Mouse (Mus musculus) neural tube, embryonic 14.5 days (tissue): ENCODE results near the gene Haus8. TPM values are rescaled to one million over a fixed set of nuclear protein-coding genes. Genes with fewer than 3 reads are reported as not detected.
"Not testable (repeated sequence)": the region's sequence is repeated elsewhere in the genome, so short reads cannot be mapped to it uniquely, and the experiment has no call there.

Experiments used
- ATAC-seq: fragments of 200-750 bp; cut with Nextera tagmentation; 2 replicates; pipeline ENCODE4 v1.8.0; 2017; ENCODE audit warnings: low read depth, mild to moderate bottlenecking, moderate TSS enrichment, moderate library complexity
- H3K27ac ChIP-seq: fragments of 300-500 bp; sonication (generic); 2 replicates; pipeline ENCODE4 v1.5.1; 2014; ENCODE audit warnings: low read depth, mild to moderate bottlenecking, control low read depth, low read length, moderate library complexity, mixed read lengths
- H3K27me3 ChIP-seq: fragments of 300-500 bp; sonication (generic); 2 replicates; pipeline ENCODE4 v1.6.1; 2014; ENCODE audit warnings: low read length; ENCODE audit not compliant: control insufficient read depth, insufficient read depth
- H3K36me3 ChIP-seq: fragments of 300-500 bp; sonication (generic); 2 replicates; pipeline ENCODE4 v1.6.1; 2014; ENCODE audit warnings: low read length, mixed read lengths; ENCODE audit not compliant: control insufficient read depth, insufficient read depth
- H3K4me1 ChIP-seq: fragments of 300-500 bp; sonication (generic); 2 replicates; pipeline ENCODE4 v1.6.1; 2014; ENCODE audit warnings: low read length; ENCODE audit not compliant: control insufficient read depth, insufficient read depth
- H3K4me2 ChIP-seq: fragments of 300-500 bp; sonication (generic); 2 replicates; pipeline ENCODE4 v1.6.1; 2014; ENCODE audit warnings: mild to moderate bottlenecking, low read depth, low read length, control low read depth
- H3K4me3 ChIP-seq: fragments of 300-500 bp; sonication (generic); 2 replicates; pipeline ENCODE4 v1.5.1; 2014; ENCODE audit warnings: low read depth, low read length, control low read depth, mixed read lengths
- H3K9ac ChIP-seq: fragments of 300-500 bp; sonication (generic); replicated peaks from 2 replicates; pipeline ENCODE4 v1.6.1; 2014; ENCODE audit warnings: low read depth, mild to moderate bottlenecking, control low read depth, low read length, mixed read lengths
- H3K9me3 ChIP-seq: fragments of 300-500 bp; sonication (generic); 2 replicates; pipeline ENCODE4 v1.6.1; 2016; ENCODE audit warnings: low read length; ENCODE audit not compliant: control insufficient read depth
- WGBS: fragments of 180-500 bp; shearing (Covaris S2); extraction: QIAGEN DNeasy Blood & Tissue Kit; methylation state at CpG from one replicate; pipeline ENCODE4 v1.1.7; 2014; 5-methylcytosine and 5-hydroxymethylcytosine counted together
- polyA plus RNA-seq: library from polyadenylated mRNA; unstranded; fragments of >200 nt; fragmentation: Nextera tagmentation; extraction: Ambion mirVana; gene quantifications from 2 replicates; pipeline ENCODE4 v1.2.1, GENCODE M21; 2014

Haus8 gene
- polyA plus RNA-seq, 1 experiment from 2014 or later, result 59.3 TPM

GRCm38 (mm10) chr8:71307371-71307770 is 34.6 kb upstream of the Haus8 start:
- no peak overlapping the region for H3K9ac ChIP-seq
- WGBS, result 91% methylated on average over 1 of the region's 1 CpGs
- no peaks in the 10 kb centered on the region; the same call in 1 of the 2 replicates for H3K36me3 ChIP-seq
- H3K27me3 ChIP-seq, result no peaks in the 10 kb centered on the region
- no peak overlapping the region for H3K27ac ChIP-seq
- H3K9me3 ChIP-seq, result no peaks in the 10 kb centered on the region
- no peak overlapping the region for H3K4me3 ChIP-seq
- no peaks in the 10 kb centered on the region for H3K4me1 ChIP-seq
- ATAC-seq, result no peak
- H3K4me2 ChIP-seq, result no peak overlapping the region

- no peaks in the 10 kb centered on the region for H3K4me1 ChIP-seq
- ATAC-seq, result no peak
- 71% methylated on average over 1 of the region's 1 CpGs for WGBS
- no peak overlapping the region for H3K9ac ChIP-seq
- H3K27me3 ChIP-seq, result no peaks in the 10 kb centered on the region
- H3K4me2 ChIP-seq, result no peak overlapping the region
- H3K36me3 ChIP-seq, result no peaks in the 10 kb centered on the region; the same call in 1 of the 2 replicates
- no peak overlapping the region for H3K4me3 ChIP-seq
- H3K9me3 ChIP-seq, result no peaks in the 10 kb centered on the region
- no peak overlapping the region for H3K27ac ChIP-seq
Measured at GRCm38 (mm10) chr8:71305988-71306387, 33.3 kb upstream of the Haus8 start.

- no peak for ATAC-seq
- no peaks in the 10 kb centered on the region for H3K9me3 ChIP-seq
- H3K27me3 ChIP-seq, result no peaks in the 10 kb centered on the region
Measured at GRCm38 (mm10) chr8:71303632-71304031, 30.9 kb upstream of the Haus8 start.

GRCm38 (mm10) chr8:71302788-71303187 is 30.1 kb upstream of the Haus8 start:
- H3K27ac ChIP-seq, result no peak overlapping the region
- 78% methylated on average over 1 of the region's 1 CpGs for WGBS
- no peak overlapping the region for H3K4me3 ChIP-seq
- H3K27me3 ChIP-seq, result no peaks in the 10 kb centered on the region
- no peaks in the 10 kb centered on the region for H3K4me1 ChIP-seq
- no peaks in the 10 kb centered on the region; the same call in 1 of the 2 replicates for H3K36me3 ChIP-seq
- H3K9ac ChIP-seq, result no peak overlapping the region
- no peaks in the 10 kb centered on the region for H3K9me3 ChIP-seq
- H3K4me2 ChIP-seq, result no peak overlapping the region
- no peak for ATAC-seq

More at GRCm38 (mm10) chr8:71303632-71304031, 30.9 kb upstream of the Haus8 start:
- no peak overlapping the region for H3K27ac ChIP-seq
- 85% methylated on average over 1 of the region's 1 CpGs for WGBS
- H3K9ac ChIP-seq, result no peak overlapping the region
- H3K36me3 ChIP-seq, result no peaks in the 10 kb centered on the region; the same call in 1 of the 2 replicates
- H3K4me2 ChIP-seq, result no peak overlapping the region
- no peaks in the 10 kb centered on the region for H3K4me1 ChIP-seq
- H3K4me3 ChIP-seq, result no peak overlapping the region

GRCm38 (mm10) chr8:71299716-71300115 is 27.0 kb upstream of the Haus8 start:
- ATAC-seq, result no peak
- WGBS, result 97% methylated on average over 3 of the region's 3 CpGs
- no peaks in the 10 kb centered on the region for H3K27me3 ChIP-seq
- no peak overlapping the region for H3K27ac ChIP-seq
- H3K4me1 ChIP-seq, result no peaks in the 10 kb centered on the region
- no peak overlapping the region for H3K4me3 ChIP-seq
- no peak overlapping the region for H3K4me2 ChIP-seq
- H3K9ac ChIP-seq, result no peak overlapping the region
- peaks cover 5% of the 10 kb centered on the region; the same call in 1 of the 2 replicates for H3K36me3 ChIP-seq
- H3K9me3 ChIP-seq, result no peaks in the 10 kb centered on the region

GRCm38 (mm10) chr8:71297439-71297838 is 24.7 kb upstream of the Haus8 start:
- H3K36me3 ChIP-seq, result peaks cover 5% of the 10 kb centered on the region; the same call in 1 of the 2 replicates

GRCm38 (mm10) chr8:71296784-71297183 is 24.1 kb upstream of the Haus8 start:
- Histone ChIP-seq H3K36me3 (peaks cover 5% of the 10 kb centered on the region; the same call in 1 of the 2 replicates), H3K27me3 (no peaks in the 10 kb centered on the region), H3K27ac (no peak overlapping the region), H3K9me3 (no peaks in the 10 kb centered on the region), H3K4me3 (no peak overlapping the region), H3K4me1 (no peaks in the 10 kb centered on the region), H3K9ac (no peak overlapping the region), H3K4me2 (no peak overlapping the region)
- no peak for ATAC-seq
- 98% methylated on average over 2 of the region's 2 CpGs for WGBS

More at GRCm38 (mm10) chr8:71297439-71297838, 24.7 kb upstream of the Haus8 start:
- Histone ChIP-seq H3K9ac (no peak overlapping the region), H3K27me3 (no peaks in the 10 kb centered on the region), H3K4me2 (no peak overlapping the region), H3K4me1 (no peaks in the 10 kb centered on the region), H3K27ac (no peak overlapping the region), H3K9me3 (no peaks in the 10 kb centered on the region), H3K4me3 (no peak overlapping the region)
- 100% methylated on average over 1 of the region's 1 CpGs for WGBS
- no peak for ATAC-seq

- H3K36me3 ChIP-seq, result peaks cover 5% of the 10 kb centered on the region
- no peak overlapping the region for H3K27ac ChIP-seq
- 94% methylated on average over 2 of the region's 2 CpGs for WGBS
Measured at GRCm38 (mm10) chr8:71296188-71296621, 23.5 kb upstream of the Haus8 start.

GRCm38 (mm10) chr8:71293930-71294329 is 21.2 kb upstream of the Haus8 start:
- not testable (repeated sequence) for ATAC-seq, H3K4me2 ChIP-seq, H3K9ac ChIP-seq, H3K27me3 ChIP-seq, H3K27ac ChIP-seq, H3K4me1 ChIP-seq, H3K4me3 ChIP-seq, H3K9me3 ChIP-seq
- WGBS, result 95% methylated on average over 3 of the region's 3 CpGs
- peaks cover 13% of the 10 kb centered on the region for H3K36me3 ChIP-seq

More at GRCm38 (mm10) chr8:71296188-71296621, 23.5 kb upstream of the Haus8 start:
- Histone ChIP-seq H3K27me3 (no peaks in the 10 kb centered on the region), H3K4me2 (no peak overlapping the region), H3K9me3 (no peaks in the 10 kb centered on the region), H3K4me3 (no peak overlapping the region), H3K9ac (no peak overlapping the region), H3K4me1 (no peaks in the 10 kb centered on the region)
- no peak for ATAC-seq
